Mouse (Mus musculus): Measurements from ENCODE around the gene Cyp2d22.

DNA sequence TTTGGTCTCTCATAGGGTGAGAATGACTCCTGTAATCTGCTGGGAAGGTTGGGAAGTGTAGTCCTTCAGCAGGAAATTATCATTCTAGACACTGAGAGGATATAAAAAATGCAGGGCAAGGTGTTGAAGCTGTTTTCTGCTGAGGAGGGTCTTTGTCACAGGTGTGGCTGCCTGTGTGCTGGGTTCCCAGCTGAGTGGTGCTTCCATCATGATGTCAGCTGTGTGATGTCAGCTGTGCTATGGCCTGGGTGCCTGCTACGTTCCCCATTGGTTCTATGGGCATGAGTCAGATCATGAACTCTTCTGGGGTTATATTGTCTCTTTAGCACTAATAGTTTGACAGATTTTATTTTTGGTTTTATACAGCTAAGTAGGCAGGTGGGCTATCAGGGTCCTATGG is 11.2 kb downstream of the Cyp2d22 start:
- TF ChIP-seq TAL1 (IDR thresholded peaks at IDR 0.05; ENCODE audit: low read length) (no peak), GATA1 (IDR thresholded peaks at IDR 0.05; ENCODE audit: low read length) (no peak)

All from erythroblast, embryonic 14.5 days (primary cell).